Mouse (Mus musculus) intestine, embryonic 16.5 days (tissue): ENCODE measurements around the gene Olfr266. TPM values are rescaled to one million over a fixed set of nuclear protein-coding genes. Genes with fewer than 3 reads are reported as not detected.

Experiments used
- ATAC-seq: fragments of 200-750 bp; cut with Nextera tagmentation; 2 replicates; pipeline ENCODE4 v1.8.0; 2017; ENCODE audit warnings: moderate TSS enrichment, moderate library complexity
- H3K27ac ChIP-seq: fragments of 300-500 bp; sonication (generic); 2 replicates; pipeline ENCODE4 v1.5.1; 2014; ENCODE audit warnings: mild to moderate bottlenecking, low read length
- H3K27me3 ChIP-seq: fragments of 300-500 bp; sonication (generic); replicated peaks from 2 replicates; pipeline ENCODE4 v1.6.1; 2014; ENCODE audit warnings: low read length, control low read depth, mixed read lengths; ENCODE audit not compliant: control insufficient read depth, insufficient read depth
- H3K36me3 ChIP-seq: fragments of 300-500 bp; sonication (generic); 2 replicates; pipeline ENCODE4 v1.6.1; 2014; ENCODE audit warnings: low read length, control low read depth; ENCODE audit not compliant: control insufficient read depth, insufficient read depth
- H3K4me1 ChIP-seq: fragments of 300-500 bp; sonication (generic); 2 replicates; pipeline ENCODE4 v1.6.1; 2014; ENCODE audit warnings: low read length, control low read depth, mixed read lengths; ENCODE audit not compliant: control insufficient read depth, insufficient read depth
- H3K4me2 ChIP-seq: fragments of 300-500 bp; sonication (generic); 2 replicates; pipeline ENCODE4 v1.6.1; 2014; ENCODE audit warnings: low read depth, low read length, control low read depth
- H3K4me3 ChIP-seq: fragments of 300-500 bp; sonication (generic); 2 replicates; pipeline ENCODE4 v1.5.1; 2014; ENCODE audit warnings: mild to moderate bottlenecking, low read length
- H3K9ac ChIP-seq: fragments of 300-500 bp; sonication (generic); 2 replicates; pipeline ENCODE4 v1.6.1; 2014; ENCODE audit warnings: low read depth, low read length
- H3K9me3 ChIP-seq: fragments of 300-500 bp; sonication (generic); 2 replicates; pipeline ENCODE4 v1.6.1; 2016; ENCODE audit warnings: low read length, control low read depth; ENCODE audit not compliant: control insufficient read depth
- WGBS: fragments of 180-500 bp; shearing (Covaris S2); extraction: QIAGEN DNeasy Blood & Tissue Kit; methylation state at CpG from one replicate; pipeline ENCODE4 v1.1.7; 2014; 5-methylcytosine and 5-hydroxymethylcytosine counted together
- polyA plus RNA-seq: library from polyadenylated mRNA; unstranded; fragments of >200 nt; fragmentation: Nextera tagmentation; extraction: Ambion mirVana; gene quantifications from 2 replicates; pipeline ENCODE4 v1.2.1, GENCODE M21; 2015

Olfr266 gene
- polyA plus RNA-seq = not detected in 2 replicates

DNA sequence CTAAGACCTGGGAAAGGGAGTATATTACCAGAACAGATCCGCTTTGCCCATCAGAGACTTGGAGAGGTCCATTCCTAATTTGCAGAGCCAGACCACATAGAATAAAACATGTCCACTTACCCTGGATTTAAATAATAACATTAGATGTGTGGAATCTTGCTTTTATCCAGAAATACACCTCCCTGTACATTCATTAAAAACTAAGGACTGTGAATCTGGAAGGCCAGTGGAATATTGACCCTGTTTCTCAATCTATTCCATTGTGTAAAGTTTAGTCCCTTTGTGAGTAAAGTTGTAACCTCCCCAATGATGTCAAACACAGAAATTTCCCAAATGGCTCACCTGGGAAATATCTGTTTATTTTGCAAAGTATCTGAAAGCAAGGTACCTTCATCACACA, at the start of gene Olfr266:
Olfr266 (minus strand) TSS at position 101 of the 400 bp plus-strand sequence.
- Histone ChIP-seq H3K27me3 (no peaks in the 10 kb centered on the region), H3K36me3 (no peaks in the 10 kb centered on the region), H3K4me1 (no peaks in the 10 kb centered on the region), H3K27ac (no peak within 1 kb of the TSS), H3K4me3 (no peak within 1 kb of the TSS), H3K9me3 (no peaks in the 10 kb centered on the region), H3K4me2 (no peak within 1 kb of the TSS), H3K9ac (no peak within 1 kb of the TSS)
- 84% methylated on average over 1 of the region's 1 CpGs for WGBS
- ATAC-seq = no peak

DNA sequence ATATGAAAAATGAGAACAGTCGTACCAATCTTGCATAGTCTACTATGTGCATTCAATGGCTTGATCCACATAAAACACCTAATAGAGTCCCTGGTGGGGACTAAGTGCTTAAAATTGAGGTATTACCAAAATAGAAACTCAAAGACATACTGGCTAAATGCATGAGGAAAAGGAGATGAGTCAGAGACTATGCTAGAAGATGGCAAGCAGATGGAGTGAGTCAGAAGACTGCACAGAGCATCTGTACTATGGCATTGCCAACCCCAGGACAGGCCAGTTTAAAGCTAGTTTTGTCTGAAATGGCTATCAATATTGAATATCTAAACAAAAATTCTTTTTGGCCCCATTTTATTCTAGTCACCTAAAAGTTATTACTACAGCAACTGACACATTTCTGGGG, 49.5 kb upstream of the Olfr266 start:
- no peaks in the 10 kb centered on the region for H3K9me3 ChIP-seq
- H3K9ac ChIP-seq = no peak overlapping the region
- no peaks in the 10 kb centered on the region for H3K27me3 ChIP-seq
- no peak for ATAC-seq
- H3K4me3 ChIP-seq = no peak overlapping the region
- H3K27ac ChIP-seq = no peak overlapping the region
- WGBS = 81% methylated on average over 1 of the region's 1 CpGs
- no peaks in the 10 kb centered on the region for H3K4me1 ChIP-seq
- no peaks in the 10 kb centered on the region for H3K36me3 ChIP-seq
- H3K4me2 ChIP-seq = no peak overlapping the region

DNA sequence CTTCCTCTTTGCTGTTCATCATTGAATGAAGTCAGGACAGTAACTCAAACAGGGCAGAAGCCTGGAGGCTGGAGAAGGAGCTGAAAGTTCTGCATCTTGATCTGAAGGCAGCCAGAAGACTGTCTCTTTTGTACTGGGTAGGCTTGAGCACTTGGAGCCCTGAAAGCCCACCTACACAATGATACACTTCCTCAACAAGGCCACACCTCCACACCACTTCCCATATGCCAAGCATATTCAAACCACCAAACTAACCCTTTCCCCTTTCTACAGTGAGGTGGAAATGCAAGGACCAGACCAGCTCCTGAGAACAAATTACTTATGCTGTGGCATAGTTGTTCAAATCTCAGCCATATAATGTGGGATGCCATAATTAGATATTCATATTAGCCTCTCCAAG, 46.8 kb upstream of the Olfr266 start:
- Histone ChIP-seq H3K9ac (no peak overlapping the region), H3K27me3 (no peaks in the 10 kb centered on the region), H3K4me3 (no peak overlapping the region), H3K4me1 (no peaks in the 10 kb centered on the region), H3K36me3 (no peaks in the 10 kb centered on the region), H3K9me3 (no peaks in the 10 kb centered on the region), H3K4me2 (no peak overlapping the region), H3K27ac (no peak overlapping the region)
- no peak for ATAC-seq

DNA sequence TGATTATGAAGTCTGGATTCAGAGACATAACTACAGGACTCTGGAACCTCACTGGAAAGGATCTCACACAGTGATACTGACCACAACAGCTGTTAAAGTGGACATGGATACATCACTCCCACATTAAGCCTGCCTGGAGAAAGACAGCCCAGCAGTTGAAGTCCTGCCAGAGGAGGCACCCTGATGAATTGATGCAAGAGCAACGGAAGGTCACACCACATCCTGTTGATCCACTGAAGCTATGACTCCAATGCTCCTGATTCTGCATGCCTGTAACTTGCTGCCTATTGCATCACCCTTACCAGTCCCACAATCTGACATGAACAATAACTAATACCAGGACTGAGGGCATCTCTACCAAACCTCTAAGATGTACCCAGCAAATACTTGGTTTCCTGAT, 6.0 kb upstream of the Olfr266 start:
- Histone ChIP-seq H3K9me3 (no peaks in the 10 kb centered on the region; the same call in 1 of the 2 replicates), H3K27ac (no peak overlapping the region), H3K9ac (no peak overlapping the region), H3K36me3 (no peaks in the 10 kb centered on the region), H3K4me3 (no peak overlapping the region), H3K4me2 (no peak overlapping the region), H3K4me1 (no peaks in the 10 kb centered on the region), H3K27me3 (no peaks in the 10 kb centered on the region)
- WGBS = 75% methylated on average over 1 of the region's 1 CpGs
- ATAC-seq = no peak

DNA sequence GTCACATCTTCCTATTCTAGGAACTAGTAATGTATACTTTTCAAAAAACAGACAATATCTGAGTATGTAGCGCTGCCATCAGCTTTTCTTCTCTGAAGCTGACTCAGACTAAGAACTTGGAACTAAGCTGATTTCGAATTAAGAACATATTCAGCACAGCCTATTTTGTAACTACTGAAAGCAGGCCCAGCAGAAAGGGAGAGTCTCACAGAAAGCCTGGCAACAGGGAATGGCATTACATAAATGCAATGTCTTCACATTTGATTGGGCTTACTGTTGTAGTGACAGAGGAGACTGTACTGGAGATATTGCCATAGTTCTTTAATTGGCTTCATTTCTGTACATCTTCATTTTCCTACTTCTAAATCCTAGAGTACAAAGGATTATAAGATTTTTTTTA, 8.4 kb downstream of the Olfr266 start:
- Histone ChIP-seq H3K9ac (no peak overlapping the region), H3K27ac (no peak overlapping the region), H3K27me3 (no peaks in the 10 kb centered on the region), H3K4me1 (no peaks in the 10 kb centered on the region), H3K9me3 (no peaks in the 10 kb centered on the region), H3K4me2 (no peak overlapping the region), H3K36me3 (no peaks in the 10 kb centered on the region), H3K4me3 (no peak overlapping the region)
- ATAC-seq = no peak
- WGBS = 75% methylated on average over 2 of the region's 2 CpGs

DNA sequence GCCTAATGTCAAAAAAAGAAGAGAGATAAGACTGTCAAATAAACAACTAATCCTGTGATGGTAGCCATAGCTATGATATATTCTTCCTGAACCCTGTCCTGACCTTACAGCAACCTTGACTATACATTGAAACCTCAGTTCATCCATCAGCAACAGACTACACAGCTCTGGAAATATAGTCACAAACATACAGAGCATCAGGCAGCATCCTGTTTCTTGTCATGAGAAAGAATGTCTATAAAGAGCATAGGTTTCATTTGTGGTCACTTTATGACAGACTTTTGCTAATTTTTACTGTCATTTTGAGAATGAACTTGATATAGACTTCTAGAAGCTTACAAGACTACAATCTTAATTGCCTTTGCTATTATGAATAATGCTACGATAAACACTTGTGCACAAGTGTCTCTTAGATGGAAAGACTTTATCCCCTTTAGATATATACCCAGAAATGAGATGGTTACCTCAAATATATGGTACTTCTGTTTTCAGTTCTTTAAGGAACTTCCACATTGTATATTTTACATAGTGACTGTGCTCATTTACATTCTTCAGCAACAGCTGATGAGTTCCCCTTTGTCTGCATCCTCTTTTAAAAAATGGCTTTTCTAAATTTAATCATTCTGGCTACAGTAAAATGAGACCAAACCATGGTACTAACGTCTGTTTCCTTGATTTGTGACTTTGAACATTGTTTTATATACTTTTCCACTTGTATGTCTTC, 17.0 kb downstream of the Olfr266 start:
- Histone ChIP-seq H3K27me3 (no peaks in the 10 kb centered on the region), H3K9ac (no peak overlapping the region), H3K27ac (no peak overlapping the region), H3K9me3 (no peaks in the 10 kb centered on the region), H3K36me3 (no peaks in the 10 kb centered on the region), H3K4me2 (no peak overlapping the region), H3K4me3 (no peak overlapping the region), H3K4me1 (no peaks in the 10 kb centered on the region)
- no peak for ATAC-seq
- 65% methylated on average over 2 of the region's 2 CpGs for WGBS

DNA sequence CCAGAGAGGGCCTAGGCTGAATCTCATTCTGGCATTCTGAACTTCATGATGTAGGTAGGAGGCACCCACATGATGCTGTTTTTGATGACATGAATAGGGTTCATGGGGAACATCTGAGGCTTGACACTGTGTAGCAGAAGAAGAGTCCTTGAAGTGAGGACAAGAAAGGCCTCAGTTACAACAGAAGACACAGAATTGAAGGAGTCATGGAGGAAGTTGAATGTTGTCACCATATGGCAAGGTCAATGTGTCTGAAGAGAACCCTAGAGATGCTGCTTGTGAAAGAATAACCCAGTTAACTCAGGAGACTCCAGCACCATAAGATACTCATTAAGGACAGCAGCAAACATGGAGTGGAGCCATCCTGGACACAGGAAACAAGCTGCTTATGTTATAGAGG, 28.0 kb downstream of the Olfr266 start:
- Histone ChIP-seq H3K36me3 (no peaks in the 10 kb centered on the region), H3K4me2 (no peak overlapping the region), H3K9ac (no peak overlapping the region), H3K9me3 (no peaks in the 10 kb centered on the region), H3K4me1 (no peaks in the 10 kb centered on the region), H3K27ac (no peak overlapping the region), H3K27me3 (no peaks in the 10 kb centered on the region), H3K4me3 (no peak overlapping the region)
- ATAC-seq = no peak

DNA sequence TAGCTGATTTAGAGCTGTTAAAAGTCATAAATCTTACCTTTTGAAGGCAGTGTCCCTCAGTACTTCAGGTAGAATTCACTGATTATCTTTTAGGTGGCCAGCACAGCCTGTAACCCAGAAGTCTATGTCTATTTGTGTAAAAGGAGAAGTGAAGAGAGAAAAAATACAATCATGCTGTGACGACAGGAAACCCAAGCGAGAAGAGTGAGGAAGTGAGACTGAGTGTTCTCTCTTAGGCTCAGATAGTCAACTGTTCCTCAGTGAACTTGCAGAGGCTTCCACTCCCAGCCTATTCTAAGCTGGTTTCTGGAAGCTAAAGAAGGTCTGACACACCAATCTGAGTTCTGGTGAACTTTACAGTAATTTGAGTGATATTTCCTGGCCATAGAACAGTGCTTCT, 36.2 kb downstream of the Olfr266 start, which contains the start of gene Cd53:
Cd53 (minus strand) TSS at position 220 of the 400 bp plus-strand sequence.
- Histone ChIP-seq H3K27ac (no peak within 1 kb of the TSS), H3K9me3 (no peaks in the 10 kb centered on the region), H3K4me3 (no peak within 1 kb of the TSS), H3K4me2 (no peak within 1 kb of the TSS), H3K4me1 (no peaks in the 10 kb centered on the region), H3K36me3 (no peaks in the 10 kb centered on the region), H3K9ac (no peak within 1 kb of the TSS), H3K27me3 (no peaks in the 10 kb centered on the region)
- ATAC-seq = no peak
- WGBS = 75% methylated on average over 2 of the region's 2 CpGs

DNA sequence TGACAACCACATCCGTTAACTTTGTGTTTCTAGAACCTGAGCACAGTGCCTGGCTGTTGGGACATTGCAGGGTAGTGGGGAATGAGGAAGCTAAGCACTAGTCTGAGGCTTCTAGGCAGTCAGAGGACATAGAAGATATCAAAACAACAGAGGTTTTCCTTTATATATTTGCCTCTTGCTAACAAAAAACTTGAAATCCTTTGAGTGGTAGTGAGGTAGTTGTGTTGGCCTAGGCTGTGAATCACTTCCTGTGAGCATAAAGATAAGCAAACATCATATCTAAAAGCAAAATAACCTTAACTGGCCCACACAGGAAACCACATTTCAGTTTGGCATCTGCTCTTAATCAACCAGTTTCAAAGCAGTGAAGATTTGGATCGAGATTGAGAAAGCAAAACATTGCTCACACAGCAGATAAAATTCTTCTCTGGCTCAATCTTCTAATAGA, 37.6 kb downstream of the Olfr266 start:
- Histone ChIP-seq H3K36me3 (no peaks in the 10 kb centered on the region), H3K4me1 (no peaks in the 10 kb centered on the region), H3K27me3 (no peaks in the 10 kb centered on the region), H3K4me2 (no peak overlapping the region), H3K27ac (no peak overlapping the region), H3K4me3 (no peak overlapping the region), H3K9me3 (no peaks in the 10 kb centered on the region), H3K9ac (no peak overlapping the region)
- WGBS = 50% methylated on average over 2 of the region's 2 CpGs
- ATAC-seq = no peak

DNA sequence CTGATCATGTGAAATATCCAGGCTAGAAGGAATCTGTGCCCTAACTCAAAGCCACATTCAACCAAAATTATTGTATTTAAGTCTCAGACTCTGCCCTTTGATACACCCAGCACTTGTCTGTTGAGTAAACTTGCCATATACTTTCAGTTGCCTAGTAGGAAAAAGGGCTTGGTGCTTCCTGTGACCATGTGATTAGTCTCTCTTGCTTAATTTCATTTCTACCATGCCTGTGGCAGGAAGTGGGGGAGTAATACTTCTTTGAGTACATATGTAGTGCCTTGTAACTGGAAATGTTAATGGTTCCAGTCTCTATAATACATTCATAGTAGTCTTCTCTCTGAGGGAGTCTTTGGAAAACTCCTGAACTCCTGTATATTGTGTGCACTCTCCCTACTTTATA, 38.1 kb downstream of the Olfr266 start:
- Histone ChIP-seq H3K27ac (no peak overlapping the region), H3K9ac (no peak overlapping the region), H3K4me3 (no peak overlapping the region), H3K9me3 (no peaks in the 10 kb centered on the region), H3K27me3 (no peaks in the 10 kb centered on the region), H3K4me2 (no peak overlapping the region), H3K36me3 (no peaks in the 10 kb centered on the region), H3K4me1 (no peaks in the 10 kb centered on the region)
- ATAC-seq = no peak
